Mouse (Mus musculus) embryonic fibroblast, embryonic 13.5 days (primary cell): ENCODE results near the gene Wsb2.

Experiments
- CTCF ChIP-seq: IDR thresholded peaks from 2 replicates; pipeline ENCODE4 v1.5.1; 2011; ENCODE audit warnings: mild to moderate bottlenecking, control low read depth, low read length, moderate library complexity, borderline replicate concordance; ENCODE audit not compliant: insufficient read depth
- POLR2A ChIP-seq: IDR thresholded peaks from 2 replicates; pipeline ENCODE4 v1.6.1; 2011; ENCODE audit warnings: low read depth, mild to moderate bottlenecking, control low read depth, low read length, moderate library complexity

GRCm38 (mm10) chr5:117383198-117383597 lies 26.1 kb downstream of the Wsb2 start:
- TF ChIP-seq CTCF: no peak
- no peak for TF ChIP-seq POLR2A
